Mouse (Mus musculus): Measurements from ENCODE around the gene Gopc. TPM values are rescaled to one million over a fixed set of nuclear protein-coding genes. Genes with fewer than 3 reads are reported as not detected.

Gene Gopc
- polyA plus RNA-seq (2012; rRNA removed) = 1.8 and 3.0 TPM in 2 replicates
- 2.8 and 4.0 TPM in 2 replicates for polyA plus RNA-seq (2014; fragmentation: Nextera tagmentation; extraction: Ambion mirVana)

- Histone ChIP-seq H3K27me3 (ENCODE audit: control insufficient read depth, insufficient read depth, low read length) (no peaks in the 10 kb centered on the region), H3K36me3 (replicated peaks; ENCODE audit: control insufficient read depth, insufficient read depth, low read depth) (no peaks in the 10 kb centered on the region), H3K4me2 (ENCODE audit: low read depth) (peak within 1 kb of the TSS; percentile 84), H3K27ac (peak within 1 kb of the TSS; percentile 49), H3K9me3 (ENCODE audit: control insufficient read depth, low read length) (no peaks in the 10 kb centered on the region), H3K9ac (replicated peaks) (peak within 1 kb of the TSS; percentile 90), H3K4me3 (ENCODE audit: insufficient read depth in 1 of 2, low read depth in 2 of 2, low read length in 2 of 2) (peak within 1 kb of the TSS; percentile 86 to 89), H3K4me1 (replicated peaks; ENCODE audit: control insufficient read depth in 2 of 2, insufficient read depth in 2 of 2, low read length in 1 of 2) (peaks cover 4 to 8% of the 10 kb centered on the region in 2 experiments)
- under 1% methylated on average over 70 of the region's 71 CpGs for WGBS (ENCODE audit: insufficient replicate concordance)
- DNase-seq (ENCODE audit: low read depth in 3 of 3, low spot score in 3 of 3) = peak; percentile 95
- no peak for TF ChIP-seq CTCF (IDR thresholded peaks at IDR 0.05; ENCODE audit: low read depth)
- no peak for TF ChIP-seq EP300 (IDR thresholded peaks at IDR 0.05; ENCODE audit: low read depth)
- peak; percentile 96 for ATAC-seq (ENCODE audit: insufficient read depth)
These were observed at the start of gene Gopc for GRCm38 (mm10) chr10:52381845-52382591. TSS of gene Gopc (minus strand) at chr10:52382124.

GRCm38 (mm10) chr10:52430953-52431352 is 49.0 kb upstream of the Gopc start:
- Histone ChIP-seq H3K27ac (no peak overlapping the region), H3K36me3 (replicated peaks; ENCODE audit: control insufficient read depth, insufficient read depth, low read depth) (peaks cover 28% of the 10 kb centered on the region), H3K9ac (replicated peaks) (no peak overlapping the region), H3K9me3 (ENCODE audit: control insufficient read depth, low read length) (no peaks in the 10 kb centered on the region), H3K4me3 (ENCODE audit: insufficient read depth in 1 of 2, low read depth in 2 of 2, low read length in 2 of 2) (no peak overlapping the region), H3K4me2 (ENCODE audit: low read depth) (no peak overlapping the region), H3K27me3 (ENCODE audit: control insufficient read depth, insufficient read depth, low read length) (no peaks in the 10 kb centered on the region), H3K4me1 (replicated peaks; ENCODE audit: control insufficient read depth in 2 of 2, insufficient read depth in 2 of 2, low read length in 1 of 2) (no peaks in the 10 kb centered on the region; a peak in 1 of 4 replicates)
- no peak for DNase-seq (ENCODE audit: low read depth in 3 of 3, low spot score in 3 of 3)
- WGBS (ENCODE audit: insufficient replicate concordance) = 60% methylated on average over 1 of the region's 1 CpGs
- no peak for ATAC-seq (ENCODE audit: insufficient read depth)
- TF ChIP-seq EP300 (IDR thresholded peaks at IDR 0.05; ENCODE audit: low read depth) = no peak
- no peak for TF ChIP-seq CTCF (IDR thresholded peaks at IDR 0.05; ENCODE audit: low read depth)

- H3K9me3 ChIP-seq (ENCODE audit: control insufficient read depth, low read length) = no peaks in the 10 kb centered on the region
- H3K4me2 ChIP-seq (ENCODE audit: low read depth) = no peak overlapping the region
- ATAC-seq (ENCODE audit: insufficient read depth) (no peak), DNase-seq (ENCODE audit: low read depth in 3 of 3, low spot score in 3 of 3) (no peak)
- no peak overlapping the region for H3K4me3 ChIP-seq (ENCODE audit: insufficient read depth in 1 of 2, low read depth in 2 of 2, low read length in 2 of 2)
- H3K27me3 ChIP-seq (ENCODE audit: control insufficient read depth, insufficient read depth, low read length) = no peaks in the 10 kb centered on the region
- TF ChIP-seq CTCF (IDR thresholded peaks at IDR 0.05; ENCODE audit: low read depth) (no peak), EP300 (IDR thresholded peaks at IDR 0.05; ENCODE audit: low read depth) (no peak)
- no peak overlapping the region for H3K9ac ChIP-seq (replicated peaks)
- WGBS (ENCODE audit: insufficient replicate concordance) = 59% methylated on average over 2 of the region's 2 CpGs
- H3K36me3 ChIP-seq (replicated peaks; ENCODE audit: control insufficient read depth, insufficient read depth, low read depth) = peaks cover 14% of the 10 kb centered on the region
- H3K27ac ChIP-seq = no peak overlapping the region
- no peaks in the 10 kb centered on the region; a peak in 1 of 4 replicates for H3K4me1 ChIP-seq (replicated peaks; ENCODE audit: control insufficient read depth in 2 of 2, insufficient read depth in 2 of 2, low read length in 1 of 2)
These were observed 45.9 kb upstream of the Gopc start for GRCm38 (mm10) chr10:52427634-52428415.

GRCm38 (mm10) chr10:52426314-52426980 is 44.5 kb upstream of the Gopc start:
- H3K9me3 ChIP-seq (ENCODE audit: control insufficient read depth, low read length) = no peaks in the 10 kb centered on the region
- no peak overlapping the region for H3K4me3 ChIP-seq (ENCODE audit: insufficient read depth in 1 of 2, low read depth in 2 of 2, low read length in 2 of 2)
- H3K4me1 ChIP-seq (replicated peaks; ENCODE audit: control insufficient read depth in 2 of 2, insufficient read depth in 2 of 2, low read length in 1 of 2) = no peaks in the 10 kb centered on the region; a peak in 1 of 4 replicates
- DNase-seq (ENCODE audit: low read depth in 3 of 3, low spot score in 3 of 3) = no peak
- no peak overlapping the region for H3K27ac ChIP-seq
- ATAC-seq (ENCODE audit: insufficient read depth) = no peak
- H3K4me2 ChIP-seq (ENCODE audit: low read depth) = no peak overlapping the region
- no peaks in the 10 kb centered on the region for H3K27me3 ChIP-seq (ENCODE audit: control insufficient read depth, insufficient read depth, low read length)
- TF ChIP-seq EP300 (IDR thresholded peaks at IDR 0.05; ENCODE audit: low read depth) (no peak), CTCF (IDR thresholded peaks at IDR 0.05; ENCODE audit: low read depth) (no peak)
- peaks cover 9% of the 10 kb centered on the region for H3K36me3 ChIP-seq (replicated peaks; ENCODE audit: control insufficient read depth, insufficient read depth, low read depth)
- H3K9ac ChIP-seq (replicated peaks) = no peak overlapping the region
- WGBS (ENCODE audit: insufficient replicate concordance) = 75% methylated on average over 7 of the region's 7 CpGs

All from liver, embryonic 14.5 days (tissue).